Mouse (Mus musculus) kidney, adult 2 months (tissue): ENCODE data around the gene Prkg1.

ENCODE experiments used
- CTCF ChIP-seq: fragments of 200-500 bp; conservative IDR thresholded peaks from 2 replicates; pipeline ENCODE4 v1.5.1; 2011; ENCODE audit warnings: low read depth, mild to moderate bottlenecking, control low read depth, low read length, moderate library complexity, mixed read lengths; ENCODE audit not compliant: insufficient read depth, insufficient read length
- POLR2A ChIP-seq: fragments of 200-500 bp; IDR thresholded peaks from one replicate; pipeline ENCODE4 v1.6.1; 2011; ENCODE audit warnings: low read depth, low read length, control low read depth

DNA sequence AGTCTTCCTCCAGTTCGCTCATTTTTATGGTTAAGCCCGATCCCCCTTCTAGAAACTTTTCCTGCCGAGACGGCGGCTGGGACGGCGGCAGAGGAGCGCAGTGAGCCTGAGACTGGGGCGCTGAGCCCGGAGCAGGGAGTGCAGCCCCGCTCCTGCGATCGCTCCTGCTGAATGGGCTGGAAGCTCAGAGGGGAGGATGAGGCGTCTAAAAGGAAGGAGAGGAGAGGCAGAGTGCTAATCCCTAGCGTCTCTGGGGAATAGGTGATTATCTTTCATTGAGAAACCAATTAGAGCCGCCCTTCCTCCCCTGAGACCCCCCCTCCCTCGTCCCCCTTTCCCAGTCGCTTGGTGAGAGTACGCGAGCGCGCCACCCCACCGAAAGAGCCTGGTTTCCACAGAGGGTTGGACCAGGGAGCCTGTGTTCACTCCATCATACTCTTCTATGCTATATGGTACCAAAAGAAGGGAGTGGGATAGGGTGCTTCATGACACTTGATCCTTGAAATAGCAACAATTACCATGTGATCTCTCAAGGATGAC lies at the start of gene Prkg1:
- TF ChIP-seq CTCF: no peak
- no peak for TF ChIP-seq POLR2A
